Mouse (Mus musculus): ENCODE measurements around the gene Ninj1.

DNA sequence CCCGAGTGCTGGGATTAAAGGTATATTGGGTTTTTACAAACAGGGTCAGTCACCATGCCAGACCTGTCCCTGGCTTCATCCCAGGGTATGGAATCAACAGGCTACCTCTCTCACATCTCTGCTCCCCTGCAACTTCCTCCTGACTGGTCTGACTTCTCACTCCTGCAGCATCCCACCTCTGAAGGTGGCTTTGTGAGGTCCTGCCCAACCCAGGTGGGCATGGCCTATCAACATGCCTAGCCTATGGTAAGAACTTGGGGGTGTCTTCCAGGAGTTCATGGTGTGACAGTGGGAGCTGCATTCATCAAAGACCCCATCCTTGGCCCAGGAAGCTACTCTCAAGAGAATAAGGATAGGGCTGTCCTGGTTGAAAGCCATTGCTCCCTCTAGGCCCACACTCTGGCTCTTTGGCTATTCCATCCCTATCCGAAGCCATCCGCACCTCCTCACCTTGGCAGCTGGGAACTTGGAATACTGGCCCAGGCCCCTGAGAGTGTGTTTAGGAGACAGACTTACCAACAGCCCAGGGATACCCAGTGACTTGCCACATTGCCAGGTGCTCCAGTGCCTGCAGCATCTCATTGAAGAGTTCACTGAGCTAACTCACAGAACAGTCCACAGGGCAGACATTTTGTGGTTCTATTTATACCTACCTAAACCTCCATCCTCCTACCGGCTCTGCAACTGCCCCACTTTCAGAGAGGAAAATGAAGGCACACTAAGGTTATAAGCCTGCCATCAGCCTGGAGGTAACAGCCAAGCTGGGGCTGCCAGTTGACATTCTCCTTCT lies 25.6 kb downstream of the Ninj1 start:
- TF ChIP-seq POLR2A (IDR thresholded peaks at IDR 0.05; ENCODE audit: low read depth, low read length) (no peak), CTCF (conservative IDR thresholded peaks at IDR 0.05; ENCODE audit: insufficient read depth, insufficient read length, low read depth, low read length) (no peak)
